Mouse (Mus musculus) gastrocnemius, adult 8-10 months (tissue): ENCODE data around the gene Acad8. TPM values are rescaled to one million over a fixed set of nuclear protein-coding genes. Genes with fewer than 3 reads are reported as not detected.

ENCODE experiments used
- DNase-seq, 2 experiments: peaks; one replicate each; pipeline ENCODE4 v3.0.0; 2022; ENCODE audit warnings: low spot score in 2 of 2
- total RNA-seq, 4 experiments: library from RNA; stranded (reverse); gene quantifications; 2 replicates each; pipeline ENCODE4 v1.2.4; 2022

Gene Acad8
- total RNA-seq = 10 to 100 TPM; 34.8 to 39.7 (median 36.8) TPM

DNA sequence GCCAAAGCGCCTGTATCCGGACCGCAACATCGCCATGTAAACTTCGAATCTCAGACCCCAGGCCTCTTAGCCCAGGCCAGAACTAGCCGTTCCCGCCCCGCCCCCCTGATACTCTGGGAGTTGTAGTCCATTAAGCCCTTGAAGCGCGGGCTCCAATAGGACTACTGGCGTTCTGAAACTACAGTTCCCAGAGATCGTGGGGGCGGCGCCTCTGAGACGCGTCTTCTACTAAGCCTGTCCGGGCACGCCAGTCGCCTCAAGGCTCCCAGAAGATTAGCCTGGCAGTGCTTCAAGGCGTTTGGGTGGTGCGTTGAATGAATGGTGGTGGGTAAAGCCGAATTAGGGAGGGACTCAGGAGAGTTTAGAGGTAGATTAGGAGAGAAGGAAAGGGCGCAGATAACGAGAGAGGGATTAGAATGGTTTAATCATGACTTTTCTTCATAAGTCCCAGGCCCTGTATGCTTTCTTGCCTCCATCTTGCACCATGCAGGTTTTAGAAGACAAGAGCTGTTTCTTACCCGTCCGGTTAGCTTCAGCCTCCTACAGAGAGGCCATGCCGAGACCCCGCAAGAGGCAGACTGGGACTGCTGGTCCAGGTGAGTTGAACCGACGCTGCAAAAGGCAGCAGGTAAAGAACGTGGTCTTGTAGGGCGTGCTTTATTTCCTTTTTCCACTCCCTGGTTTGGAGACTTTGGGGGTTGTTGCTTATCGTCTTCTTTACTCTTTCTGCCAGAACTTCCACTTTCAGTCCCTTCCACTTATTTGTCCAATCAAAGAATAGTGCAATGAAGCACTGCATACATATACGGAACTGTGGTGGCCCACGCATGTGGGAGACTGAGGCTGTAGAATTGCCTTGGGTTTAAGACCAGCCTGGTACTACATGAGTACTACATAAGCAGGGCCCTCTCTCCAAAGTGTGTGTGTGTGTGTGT, at the start of gene Acad8, which contains the start of gene Thyn1:
Acad8 (minus strand) TSS at position 106 of the 935 bp plus-strand sequence.
Thyn1 (plus strand) TSS at position 250 of the 935 bp plus-strand sequence.
- DNase-seq = peak; percentile 93 to 94

DNA sequence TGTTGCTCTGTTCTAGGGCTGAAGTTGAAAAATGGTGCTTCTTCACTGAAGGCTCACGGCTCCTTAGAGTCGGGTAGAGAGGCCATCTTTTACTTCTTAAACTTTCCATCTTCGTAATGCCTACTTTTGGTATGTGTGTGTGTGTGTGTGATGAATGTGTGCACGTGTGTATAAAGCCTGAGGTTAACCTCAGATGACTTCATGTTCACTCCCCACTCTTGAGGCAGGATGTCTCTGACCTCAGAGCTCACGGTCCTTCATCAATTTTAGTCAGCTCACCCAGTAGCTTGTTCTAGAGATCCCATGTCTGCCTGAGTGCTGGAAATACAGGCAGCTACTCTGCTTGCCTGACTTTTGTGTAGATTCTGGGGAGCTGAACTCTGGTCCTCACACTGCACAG, 44.5 kb upstream of the Acad8 start:
- no peak for DNase-seq

DNA sequence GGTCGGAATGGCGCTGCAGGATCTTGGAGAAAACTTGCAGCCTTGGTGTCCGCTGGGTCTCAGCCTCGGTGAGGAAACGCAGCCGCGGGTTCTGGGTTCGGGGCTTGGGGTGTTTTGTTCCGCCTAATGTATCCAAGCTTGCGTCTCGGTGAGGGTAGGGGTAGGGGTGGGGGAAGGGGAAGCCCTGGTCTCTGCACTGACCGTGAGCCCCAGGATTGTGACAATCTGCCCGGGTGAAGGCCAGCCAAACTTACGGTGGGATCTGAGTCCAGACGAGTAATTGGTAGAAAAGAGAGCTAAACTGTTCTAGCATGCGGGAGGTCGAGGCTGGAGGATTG, 31.4 kb upstream of the Acad8 start:
- DNase-seq = no peak

DNA sequence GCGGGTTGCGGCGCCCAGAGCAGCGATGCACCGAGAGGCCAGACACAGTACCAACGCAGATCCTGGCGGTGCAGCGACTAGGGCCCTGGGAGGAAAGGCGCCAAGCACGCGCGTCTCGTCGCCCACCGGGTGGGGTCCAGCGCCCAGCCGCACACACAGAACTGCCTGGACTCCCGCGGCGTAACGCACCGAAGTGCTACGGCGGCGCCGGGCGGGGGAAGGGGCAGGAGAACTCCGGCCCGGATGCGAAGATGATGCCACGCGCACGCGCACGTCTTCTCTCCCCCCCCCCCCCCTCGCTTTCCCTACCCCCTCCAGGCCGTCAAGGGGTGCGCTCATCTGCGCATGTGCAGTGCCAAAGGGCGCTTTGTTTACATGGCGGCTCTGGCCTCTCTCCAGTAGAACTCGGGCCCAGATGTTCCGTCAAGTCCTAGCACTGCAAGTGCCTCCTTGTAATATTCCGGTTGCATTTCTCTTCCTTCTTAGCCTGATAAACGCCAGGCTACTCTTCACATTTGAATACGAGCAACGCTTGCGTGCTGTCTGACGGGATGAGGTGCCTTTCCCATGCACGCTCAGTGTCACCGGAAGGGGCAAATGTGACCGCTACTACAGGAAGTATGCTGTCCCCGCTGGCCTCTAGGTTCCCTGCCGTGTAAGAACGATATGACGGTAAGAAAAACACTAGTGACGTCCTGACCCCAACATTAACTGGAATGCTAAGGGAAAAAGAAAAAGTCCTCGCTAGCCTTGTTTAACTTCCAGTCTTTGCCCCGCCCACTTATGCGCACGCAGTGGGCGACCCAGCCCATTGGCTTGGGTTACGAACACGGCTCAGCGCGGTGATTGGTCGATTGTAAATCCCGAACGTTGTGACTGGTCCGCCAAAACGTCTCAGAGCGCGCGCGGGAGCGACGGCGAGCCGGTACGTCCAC, 30.7 kb upstream of the Acad8 start, which contains the start of the genes Vps26b and Ncapd3:
Vps26b (minus strand) TSS at position 238 of the 935 bp plus-strand sequence.
Ncapd3 (plus strand) TSS at position 348 of the 935 bp plus-strand sequence.
- DNase-seq = peak; percentile 93 to 96

DNA sequence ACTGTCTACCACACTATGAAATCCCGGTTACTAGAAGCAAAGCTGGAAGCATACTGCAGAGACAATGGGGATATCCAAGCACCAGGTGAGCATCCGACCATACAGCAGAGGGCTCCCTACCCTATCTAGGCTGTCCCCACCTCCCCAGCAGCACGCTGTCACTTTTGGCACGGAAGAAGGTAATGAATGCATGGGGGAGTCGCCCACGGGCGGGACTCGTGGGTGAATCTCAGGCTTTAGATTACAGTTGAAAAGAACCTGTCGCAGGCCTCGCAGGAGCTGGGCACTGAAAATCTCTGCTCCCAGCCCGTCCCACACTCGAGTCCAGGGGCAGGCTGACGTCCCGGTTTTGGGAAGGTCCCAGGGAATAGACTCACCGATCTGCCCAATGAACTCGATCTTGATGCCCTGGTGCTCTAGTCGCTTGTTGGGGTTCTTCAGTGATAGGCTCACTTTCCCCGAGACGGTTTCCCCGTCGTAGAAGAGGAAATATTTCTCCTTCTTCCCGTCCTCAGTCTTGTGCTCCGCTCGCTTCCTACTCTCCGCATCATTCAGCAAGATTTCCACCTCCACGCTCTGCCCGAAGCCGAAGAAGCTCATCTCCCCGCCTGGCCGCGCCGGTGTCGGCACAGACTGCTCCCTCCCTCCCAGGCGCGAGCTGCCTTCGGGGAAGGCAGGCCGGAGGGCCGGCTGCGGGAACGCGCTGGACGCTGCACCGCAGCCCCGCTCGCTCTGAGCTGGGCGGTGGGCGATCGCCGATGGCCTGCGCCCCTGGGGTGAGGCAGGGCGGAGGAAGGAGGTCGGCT, 29.9 kb upstream of the Acad8 start:
- DNase-seq = peak in 1 of 2 experiments; percentile 11

DNA sequence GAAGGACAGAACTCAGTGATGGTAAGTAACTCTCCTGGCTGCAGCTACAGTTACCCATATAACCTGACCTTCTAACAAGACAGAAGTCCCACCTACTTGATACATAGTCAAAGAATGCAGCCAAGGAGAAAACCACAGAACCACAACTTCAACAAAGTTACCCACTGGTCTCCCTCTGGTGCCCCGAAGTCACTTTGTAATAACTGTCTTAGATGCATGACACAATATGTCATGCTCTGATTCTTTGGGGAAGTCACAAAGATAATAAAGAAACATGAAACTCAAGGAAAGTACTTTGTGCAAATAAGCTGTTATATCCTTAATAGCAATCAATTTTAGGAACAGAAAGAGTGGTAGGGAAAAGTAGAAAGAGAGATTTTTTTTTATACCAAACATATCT, 27.3 kb upstream of the Acad8 start:
- DNase-seq = no peak

DNA sequence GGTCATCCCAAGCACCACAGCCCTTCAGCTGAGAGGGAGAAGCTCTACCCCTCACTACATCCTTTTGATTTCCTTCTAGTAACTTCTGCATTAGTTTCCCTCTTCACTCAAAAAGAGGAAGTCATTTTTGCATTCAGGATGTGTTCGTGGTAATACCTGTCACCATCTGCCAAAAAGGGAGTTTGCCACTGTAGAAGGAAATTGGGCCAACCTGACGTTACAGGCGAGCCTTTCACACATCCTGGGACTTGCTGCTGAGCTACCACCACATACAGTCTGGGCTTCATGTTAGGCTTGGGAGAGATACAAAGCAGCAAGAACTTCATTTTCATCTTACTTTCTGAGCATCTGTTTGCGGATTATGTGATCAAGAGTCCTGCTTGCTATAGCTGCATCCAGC, 24.3 kb upstream of the Acad8 start:
- no peak for DNase-seq

DNA sequence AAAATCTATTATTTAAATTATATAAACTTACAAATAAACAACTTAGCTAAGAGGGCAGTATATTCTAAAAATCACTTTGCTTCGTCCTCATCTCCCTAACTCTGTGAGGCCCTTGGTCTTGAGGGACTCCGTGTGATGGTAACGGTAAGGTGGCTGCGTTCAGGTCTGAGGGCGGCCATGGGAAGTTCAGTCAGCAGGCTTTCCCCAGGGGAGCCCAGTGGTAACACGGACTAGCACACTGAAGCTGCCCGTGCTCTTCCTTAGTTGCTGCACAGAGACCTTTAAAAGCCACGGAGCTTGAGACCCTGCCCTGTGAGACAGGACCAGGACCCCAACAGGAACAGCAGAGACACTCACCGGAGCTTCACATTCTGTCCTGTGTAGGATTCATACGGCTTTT, 19.6 kb upstream of the Acad8 start:
- no peak for DNase-seq

DNA sequence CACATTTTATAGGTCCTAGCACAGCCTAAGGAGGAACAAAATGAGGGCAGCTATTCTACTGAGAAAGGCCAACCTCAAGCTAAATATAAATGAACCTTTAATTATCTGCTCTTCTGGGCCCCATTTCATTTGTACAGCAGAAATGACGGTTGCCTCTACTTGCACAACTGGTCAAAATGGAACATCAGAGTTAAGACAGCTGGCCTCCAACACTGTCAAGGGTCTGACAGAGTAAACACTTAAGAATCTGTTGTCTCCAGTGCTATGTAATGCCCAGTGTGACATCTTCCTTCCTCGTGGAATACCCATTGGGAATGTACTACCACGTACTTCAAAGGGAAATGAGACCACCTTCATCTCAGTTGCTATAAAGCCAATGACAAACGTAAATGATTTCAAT, 12.2 kb upstream of the Acad8 start:
- DNase-seq = no peak

DNA sequence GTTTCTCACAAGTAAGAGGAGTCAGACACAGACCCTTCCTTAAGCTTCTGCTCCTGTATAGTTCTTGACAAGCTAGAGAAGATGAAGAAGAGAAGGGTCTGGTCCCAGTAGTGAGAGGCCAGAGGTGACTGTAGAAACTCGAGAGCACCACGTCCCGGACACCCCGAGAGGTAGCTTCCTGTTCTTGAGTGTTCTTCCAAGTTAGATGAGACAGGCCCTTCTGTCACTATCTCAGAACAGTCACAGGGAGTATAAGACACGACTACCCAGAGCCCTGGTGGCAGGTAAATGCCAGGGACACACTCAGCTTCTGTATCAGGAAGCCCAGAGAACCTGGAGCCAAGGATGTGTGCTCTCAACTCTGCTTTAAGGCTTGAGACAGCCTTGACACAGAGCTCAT, 9.9 kb upstream of the Acad8 start:
- DNase-seq = no peak

DNA sequence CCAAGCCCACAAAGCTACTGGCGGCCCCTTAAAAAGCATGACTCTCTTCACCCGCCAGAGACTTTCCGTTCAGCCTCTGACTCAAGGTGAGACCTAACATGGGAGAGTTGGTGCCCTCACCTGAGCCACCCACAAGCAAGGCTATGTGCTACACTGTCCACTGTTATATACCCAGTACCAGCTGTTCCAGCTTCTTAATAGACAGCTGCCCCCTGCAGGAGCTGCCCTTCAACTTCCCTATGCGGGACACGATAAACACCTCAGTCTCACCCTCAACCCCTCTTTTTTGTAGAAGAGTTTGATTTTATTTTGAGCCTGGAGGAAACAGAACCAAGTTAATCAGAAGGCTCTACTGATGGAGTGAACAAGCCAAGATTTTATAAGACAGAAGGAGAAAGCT, 7.5 kb upstream of the Acad8 start:
- DNase-seq = no peak

DNA sequence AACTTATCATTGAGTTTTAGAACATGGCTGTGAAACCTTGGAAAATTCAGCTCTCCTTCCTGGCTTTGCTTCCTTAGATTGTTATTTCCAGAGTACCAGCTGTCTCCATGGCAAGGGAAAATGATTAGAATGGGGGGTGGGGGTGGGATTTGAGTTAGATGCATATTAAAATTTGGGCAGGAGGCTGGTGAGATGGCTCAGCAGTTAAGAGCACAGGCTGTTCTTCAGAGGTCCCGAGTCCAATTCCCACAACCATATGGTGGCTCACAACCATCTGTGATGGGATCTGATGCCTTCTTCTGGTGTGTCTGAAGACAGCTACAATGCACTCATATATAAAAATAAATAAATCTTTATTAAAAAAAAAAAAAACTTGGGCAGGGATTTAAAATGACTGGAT, 6.6 kb upstream of the Acad8 start:
- no peak for DNase-seq

DNA sequence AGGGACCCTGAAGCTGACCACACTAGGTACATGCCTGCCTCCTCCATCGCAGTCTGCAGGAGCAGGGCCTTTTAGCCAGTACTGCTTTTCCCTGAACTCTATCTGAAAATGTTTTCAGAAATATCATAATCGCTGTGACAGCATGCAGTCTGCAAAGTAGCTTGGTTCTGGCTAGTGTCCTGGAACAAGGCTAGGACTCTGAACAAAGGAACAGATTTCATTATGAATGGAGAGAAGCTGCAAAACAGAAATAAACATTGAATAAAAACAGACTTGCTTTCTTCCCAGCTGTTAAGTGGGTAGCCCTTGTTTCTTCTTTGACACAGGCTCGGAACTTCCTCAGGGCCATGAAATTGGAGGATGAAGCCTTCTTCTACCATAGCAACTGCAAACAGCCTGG, 5.9 kb upstream of the Acad8 start:
- no peak for DNase-seq

DNA sequence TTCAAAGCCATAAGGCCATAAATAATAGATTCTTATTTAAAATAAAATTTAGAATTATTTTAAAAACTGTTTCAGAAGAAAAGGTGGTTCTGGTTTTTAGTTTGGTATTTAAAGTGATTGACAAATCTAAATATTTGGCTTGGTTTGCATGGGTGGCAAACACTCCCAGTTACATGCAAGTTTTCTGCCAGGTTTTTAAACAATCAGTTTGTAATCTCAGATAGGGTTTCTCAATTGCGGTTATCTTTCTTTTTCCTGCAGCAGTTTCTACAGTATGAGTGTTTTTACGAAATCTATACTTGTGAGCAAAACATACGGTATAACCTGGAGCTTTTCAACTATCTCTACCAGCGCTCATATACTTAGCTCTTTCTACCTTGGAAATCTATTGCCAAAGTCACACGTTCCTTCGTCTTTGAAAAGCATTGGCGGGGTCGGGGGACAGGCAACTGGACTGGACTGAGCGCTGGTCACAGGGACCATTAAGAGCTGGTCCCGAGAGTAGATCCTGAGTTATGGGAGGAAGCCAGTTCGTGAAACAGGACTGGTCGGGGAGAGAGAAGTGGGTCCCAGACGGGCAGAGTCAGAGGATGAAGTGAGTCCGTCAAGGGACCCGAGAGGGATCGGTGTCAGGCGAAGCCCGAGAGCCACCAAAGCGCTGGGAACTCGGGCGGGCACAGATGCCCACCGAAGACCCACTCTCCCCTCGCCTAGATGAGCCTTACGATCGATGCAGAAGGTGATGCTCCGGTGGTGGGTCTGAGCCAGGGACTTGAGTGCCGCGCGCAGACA, 501 bp downstream of the Acad8 start:
- DNase-seq = no peak

DNA sequence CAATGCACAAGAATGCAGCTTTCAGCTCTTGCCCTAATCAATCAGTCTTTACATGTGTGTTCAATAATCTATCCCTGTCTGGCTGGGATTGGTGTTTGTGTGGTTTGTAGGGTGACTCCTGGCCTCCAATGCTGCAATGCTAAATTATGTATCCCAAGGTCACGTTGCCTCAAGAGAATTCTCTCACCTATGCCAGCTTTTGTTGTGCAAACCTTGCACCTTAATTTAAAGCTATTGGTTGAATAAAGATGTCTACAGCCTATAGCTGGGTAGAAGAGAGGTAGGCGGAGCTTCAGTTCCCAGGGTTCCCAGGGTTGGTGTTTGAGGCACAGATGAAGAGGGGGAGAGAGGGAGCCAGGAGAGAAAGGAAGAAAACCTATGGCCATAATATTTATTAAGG, 1.9 kb downstream of the Acad8 start:
- DNase-seq = no peak

DNA sequence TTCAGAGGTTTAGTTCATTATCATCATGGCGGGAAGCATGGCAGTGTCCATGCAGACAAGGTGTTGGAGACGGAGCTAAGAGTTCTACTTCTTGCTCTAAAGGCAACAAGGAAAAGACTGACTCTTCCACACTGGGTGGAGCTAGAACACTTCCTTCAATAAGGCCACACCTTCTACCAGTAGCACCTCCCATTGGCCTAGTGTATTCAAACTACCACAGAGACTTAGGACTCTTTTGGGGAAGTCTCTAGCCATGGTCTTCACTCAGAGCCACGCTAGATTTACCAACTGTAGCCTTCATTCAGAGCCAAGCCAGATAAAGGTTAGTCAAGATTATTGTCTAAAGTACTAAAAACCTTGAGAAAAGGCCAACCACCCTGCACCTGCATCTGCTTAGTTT, 2.3 kb downstream of the Acad8 start:
- no peak for DNase-seq

DNA sequence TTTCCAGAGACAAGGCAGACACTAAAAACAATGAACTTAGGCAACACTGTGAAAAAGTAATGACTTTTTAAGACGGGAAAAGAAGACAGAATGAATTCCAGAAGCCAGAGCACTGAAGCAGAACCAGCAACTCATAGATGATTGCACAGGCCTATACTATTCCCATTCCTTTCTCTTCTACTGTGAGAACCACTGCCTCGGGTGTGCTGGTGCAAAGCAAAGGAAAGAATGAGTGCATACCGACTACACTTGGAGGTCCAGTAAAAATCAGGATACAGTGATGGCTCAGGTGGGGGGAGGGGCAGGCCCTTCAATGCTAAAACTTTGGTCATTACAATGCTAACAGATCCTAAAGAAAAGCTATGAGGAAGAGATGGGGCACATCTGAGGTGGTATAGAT, 5.5 kb downstream of the Acad8 start:
- DNase-seq = no peak

DNA sequence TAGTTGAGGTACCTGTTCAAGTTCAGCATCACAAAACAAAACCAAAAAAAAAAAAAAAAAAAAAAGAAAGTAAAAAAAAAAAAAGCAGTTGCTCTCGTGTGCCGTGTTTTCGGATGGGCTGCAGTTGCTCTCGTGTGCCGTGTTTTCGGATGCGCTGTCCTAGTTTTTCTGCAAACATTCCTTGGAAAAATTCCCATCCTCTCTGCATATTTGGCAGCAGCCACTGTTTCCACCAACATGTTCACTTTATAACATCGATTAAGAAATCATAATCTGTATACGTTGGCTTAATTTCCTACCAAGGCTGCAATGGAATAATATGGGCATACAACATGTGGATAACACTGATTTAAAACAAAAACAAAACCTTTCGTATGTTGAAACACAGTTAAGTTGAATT, 6.2 kb downstream of the Acad8 start:
- no peak for DNase-seq

DNA sequence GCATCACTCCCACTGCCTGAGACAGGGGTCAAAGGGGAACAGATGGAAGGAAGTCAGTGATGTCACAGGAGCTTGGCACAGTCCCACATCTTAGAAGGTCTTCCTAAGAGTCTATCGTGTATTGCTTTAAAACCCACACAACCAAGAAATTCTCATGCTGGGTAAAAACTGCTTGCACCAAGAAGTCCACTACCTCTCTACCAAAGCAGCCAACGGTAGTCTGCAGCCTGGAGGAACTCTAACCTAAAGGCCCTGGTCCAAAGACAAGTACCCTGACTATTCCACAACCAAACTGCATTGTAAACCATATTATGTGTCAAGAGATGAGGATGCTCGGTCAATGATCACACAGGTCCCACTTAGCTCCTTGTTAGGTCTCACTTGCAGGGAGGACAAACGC, 9.2 kb downstream of the Acad8 start:
- no peak for DNase-seq

DNA sequence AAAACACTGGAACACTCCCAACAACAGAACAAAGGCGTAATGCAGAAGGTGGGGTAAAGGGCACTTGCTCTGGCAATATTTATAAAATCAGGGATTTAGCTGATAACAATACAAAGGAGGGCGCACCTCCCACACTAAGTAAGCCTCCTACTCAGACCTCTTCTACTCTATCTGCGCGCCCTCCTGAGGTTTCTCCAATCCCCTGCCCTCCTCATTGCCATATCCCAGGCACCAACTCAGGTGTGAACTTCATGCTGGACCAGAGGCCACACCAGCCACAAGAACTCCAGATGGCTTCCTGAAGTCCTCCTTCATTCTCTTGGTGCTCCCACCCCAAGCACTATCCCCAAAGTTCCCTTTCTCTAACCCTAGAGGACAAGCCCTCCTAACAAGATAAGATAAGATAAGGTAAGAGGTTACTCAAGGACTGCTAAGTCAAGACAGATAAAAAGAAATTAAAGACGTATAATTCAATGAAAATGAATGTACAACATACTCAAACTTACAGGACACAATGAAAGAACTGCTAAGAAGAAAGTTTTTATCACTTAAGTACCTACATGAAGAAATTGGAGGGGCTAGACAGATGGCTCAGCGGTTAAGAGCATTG, 13.6 kb downstream of the Acad8 start:
- DNase-seq = no peak
